Mouse (Mus musculus) bone marrow macrophage, adult 2 months (primary cell): ENCODE data around the gene Trpv5.

Experiments
- CTCF ChIP-seq: IDR thresholded peaks from 2 replicates; pipeline ENCODE4 v1.5.1; 2012; ENCODE audit warnings: low read depth, mild to moderate bottlenecking, low read length, moderate library complexity
- POLR2A ChIP-seq: IDR thresholded peaks from 2 replicates; pipeline ENCODE4 v1.6.1; 2012; ENCODE audit warnings: mild to moderate bottlenecking, low read depth, low read length, borderline replicate concordance

GRCm38 (mm10) chr6:41702928-41703327, 22.4 kb upstream of the Trpv5 start:
- no peak for TF ChIP-seq POLR2A
- no peak for TF ChIP-seq CTCF
